Mouse (Mus musculus): Measurements from ENCODE around the gene Fbxw9.

DNA sequence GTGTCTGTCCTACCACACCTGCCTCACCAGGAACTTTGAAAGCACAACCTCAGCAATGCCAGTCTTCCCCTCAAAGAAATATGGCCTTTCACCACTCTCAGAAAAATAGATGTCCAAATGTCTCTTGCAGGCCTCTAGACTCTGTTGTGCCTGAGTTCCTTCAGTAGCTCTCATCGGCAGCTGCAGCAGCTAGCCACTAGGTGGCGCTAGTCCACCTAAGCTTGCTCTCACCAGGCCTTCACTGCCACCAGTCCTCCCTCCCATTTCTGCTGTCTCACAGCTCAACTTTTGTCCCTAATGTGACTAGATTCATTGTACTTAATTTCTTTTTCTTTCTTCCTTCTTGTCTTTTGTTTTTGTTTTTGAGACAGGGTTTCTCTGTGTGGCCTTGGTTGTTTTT is 17.1 kb downstream of the Fbxw9 start:
- TF ChIP-seq CTCF (IDR thresholded peaks at IDR 0.05; ENCODE audit: low read depth, low read length) (peak; percentile 100), POLR2A (IDR thresholded peaks at IDR 0.05; ENCODE audit: insufficient read depth, low read length) (no peak)
